Mouse (Mus musculus) neural tube, embryonic 12.5 days (tissue): ENCODE measurements at regions not wholly inside any gene's neighbourhood (a gene's known extent, or its start where the extent isn't known, plus 50 kb on each side); places are given as distances from the start of the nearest gene placed in this dataset.

Experiments
- ATAC-seq: fragments of 200-750 bp; cut with Nextera tagmentation; 2 replicates; pipeline ENCODE4 v1.8.0; 2017; ENCODE audit warnings: low read depth, mild to moderate bottlenecking, moderate TSS enrichment, moderate library complexity; ENCODE audit not compliant: low FRiP score
- H3K27ac ChIP-seq: fragments of 300-500 bp; sonication (generic); 2 replicates; pipeline ENCODE4 v1.5.1; 2016
- H3K27me3 ChIP-seq: fragments of 300-500 bp; sonication (generic); replicated peaks from 2 replicates; pipeline ENCODE4 v1.6.1; 2016; ENCODE audit warnings: mild to moderate bottlenecking
- H3K36me3 ChIP-seq: fragments of 300-500 bp; sonication (generic); 2 replicates; pipeline ENCODE4 v1.6.1; 2016; ENCODE audit warnings: mild to moderate bottlenecking
- H3K4me1 ChIP-seq: fragments of 300-500 bp; sonication (generic); 2 replicates; pipeline ENCODE4 v1.6.1; 2016
- H3K4me2 ChIP-seq: fragments of 300-500 bp; sonication (generic); replicated peaks from 2 replicates; pipeline ENCODE4 v1.6.1; 2016; ENCODE audit warnings: mild to moderate bottlenecking
- H3K4me3 ChIP-seq: fragments of 300-500 bp; sonication (generic); 2 replicates; pipeline ENCODE4 v1.5.1; 2016
- H3K9ac ChIP-seq: fragments of 300-500 bp; sonication (generic); 2 replicates; pipeline ENCODE4 v1.6.1; 2016; ENCODE audit warnings: mild to moderate bottlenecking
- H3K9me3 ChIP-seq: fragments of 300-500 bp; sonication (generic); 2 replicates; pipeline ENCODE4 v1.6.1; 2016; ENCODE audit warnings: mild to moderate bottlenecking
- WGBS: fragments of 180-500 bp; shearing (Covaris S2); methylation state at CpG from one replicate; pipeline ENCODE4 v1.1.7; 2016; 5-methylcytosine and 5-hydroxymethylcytosine counted together

DNA sequence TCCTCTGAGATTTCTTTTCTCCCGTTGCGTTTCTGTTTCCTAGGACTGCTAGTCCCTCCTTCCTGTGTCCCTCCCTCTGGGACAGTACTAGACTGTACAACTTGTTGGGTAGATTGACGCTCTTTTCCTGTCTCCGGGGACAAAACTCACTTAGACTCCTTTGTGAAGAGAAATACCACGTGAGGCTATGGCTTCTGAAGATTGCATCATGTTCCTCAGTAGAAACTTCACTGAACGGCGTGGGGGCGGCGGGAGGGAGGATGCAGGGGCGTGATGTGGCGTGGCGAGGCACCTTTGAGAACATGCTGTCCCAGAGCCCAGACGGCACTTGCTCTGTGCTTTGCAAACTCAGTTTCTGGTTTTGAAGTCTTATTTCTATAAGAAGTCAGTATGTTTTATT lies 78.5 kb downstream of the Spata18 start:
- H3K4me2 ChIP-seq, result no peak overlapping the region
- no peak overlapping the region for H3K4me3 ChIP-seq
- ATAC-seq, result no peak
- no peak overlapping the region for H3K27ac ChIP-seq
- no peaks in the 10 kb centered on the region for H3K36me3 ChIP-seq
- H3K4me1 ChIP-seq, result no peaks in the 10 kb centered on the region; the same call in 1 of the 2 replicates
- no peaks in the 10 kb centered on the region for H3K27me3 ChIP-seq
- no peaks in the 10 kb centered on the region for H3K9me3 ChIP-seq
- WGBS, result 82% methylated on average over 13 of the region's 13 CpGs
- H3K9ac ChIP-seq, result no peak overlapping the region

DNA sequence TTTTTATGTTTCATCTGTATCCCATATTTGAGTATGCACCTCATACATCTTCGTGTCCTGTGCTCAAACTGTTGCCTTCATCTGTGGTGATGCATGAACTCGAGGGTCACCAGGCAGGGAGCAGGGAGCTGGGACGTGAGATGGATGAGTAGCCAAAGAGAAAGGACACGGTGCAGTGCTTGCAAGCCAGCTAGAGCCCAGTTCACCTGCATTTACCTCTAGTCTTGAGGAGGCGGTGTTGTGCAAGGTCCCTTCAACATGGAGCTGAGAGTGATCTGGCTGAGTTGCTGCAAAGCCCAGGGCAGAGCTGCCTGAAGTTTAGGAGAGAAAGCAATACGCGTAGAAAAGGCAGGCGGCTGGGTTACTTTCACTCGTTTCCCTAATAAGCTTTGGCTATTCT lies 80.2 kb downstream of the Spata18 start:
- Histone ChIP-seq H3K27me3 (no peaks in the 10 kb centered on the region), H3K36me3 (no peaks in the 10 kb centered on the region), H3K9ac (no peak overlapping the region), H3K4me1 (no peaks in the 10 kb centered on the region; the same call in 1 of the 2 replicates), H3K9me3 (no peaks in the 10 kb centered on the region), H3K4me2 (no peak overlapping the region), H3K4me3 (no peak overlapping the region), H3K27ac (no peak overlapping the region)
- ATAC-seq, result no peak
- 75% methylated on average over 9 of the region's 9 CpGs for WGBS

DNA sequence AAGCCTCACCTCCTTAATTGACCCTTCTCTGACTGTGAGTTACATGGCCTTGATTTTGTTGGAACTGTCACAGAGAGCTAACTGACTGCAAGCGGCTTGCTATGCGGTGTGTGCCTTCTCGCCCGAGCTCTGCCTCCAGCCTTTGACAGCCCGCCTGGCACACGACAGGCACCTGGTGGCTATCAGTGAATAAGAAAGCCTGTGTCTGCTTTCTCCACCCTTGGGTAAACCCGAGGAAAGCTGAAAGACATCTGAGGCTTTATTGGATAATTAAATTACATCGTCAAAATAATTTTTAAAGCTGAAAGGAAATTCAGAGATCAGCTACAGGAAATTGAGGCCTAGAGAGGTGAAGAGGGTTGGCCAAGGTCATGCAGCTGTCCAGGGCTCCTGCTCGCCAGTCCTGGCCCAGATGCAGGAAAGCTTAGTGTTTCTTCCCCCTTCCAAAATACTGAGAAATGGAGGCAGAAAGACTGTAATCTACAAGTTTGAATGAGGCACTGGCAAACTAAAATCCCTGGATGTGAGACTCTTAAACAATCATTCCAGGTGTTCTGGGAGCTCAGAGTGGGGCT lies 80.9 kb downstream of the Spata18 start:
- 63% methylated on average over 9 of the region's 9 CpGs for WGBS
- no peaks in the 10 kb centered on the region for H3K36me3 ChIP-seq
- no peak overlapping the region for H3K4me3 ChIP-seq
- H3K27ac ChIP-seq, result no peak overlapping the region
- H3K4me2 ChIP-seq, result no peak overlapping the region
- no peaks in the 10 kb centered on the region for H3K9me3 ChIP-seq
- H3K27me3 ChIP-seq, result no peaks in the 10 kb centered on the region
- ATAC-seq, result no peak
- no peak overlapping the region for H3K9ac ChIP-seq
- no peaks in the 10 kb centered on the region; the same call in 1 of the 2 replicates for H3K4me1 ChIP-seq

DNA sequence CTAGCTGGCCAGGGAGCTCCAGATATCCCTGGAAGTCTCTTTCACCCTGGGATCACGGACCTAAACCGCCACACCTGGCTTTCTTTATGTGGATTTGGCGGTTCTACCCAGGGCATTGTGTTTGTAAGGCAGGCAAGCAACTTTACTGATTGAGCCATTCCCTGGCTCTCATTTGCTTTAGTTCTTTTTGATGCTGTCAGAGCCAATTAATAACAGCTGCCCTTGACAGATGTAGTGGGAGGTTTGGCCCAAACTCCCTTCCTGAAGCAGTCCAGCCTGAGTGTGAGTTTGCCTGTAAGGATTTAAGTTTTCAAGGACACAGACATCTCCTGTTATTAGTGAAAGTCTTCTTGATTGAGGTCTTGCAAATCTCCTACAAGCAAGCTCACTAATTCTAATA lies 89.6 kb downstream of the Spata18 start:
- WGBS, result 76% methylated on average over 3 of the region's 3 CpGs
- no peaks in the 10 kb centered on the region for H3K27me3 ChIP-seq
- no peaks in the 10 kb centered on the region for H3K36me3 ChIP-seq
- H3K4me1 ChIP-seq, result no peaks in the 10 kb centered on the region
- no peak for ATAC-seq
- no peak overlapping the region for H3K4me3 ChIP-seq
- H3K9ac ChIP-seq, result no peak overlapping the region
- H3K9me3 ChIP-seq, result no peaks in the 10 kb centered on the region
- H3K4me2 ChIP-seq, result no peak overlapping the region
- H3K27ac ChIP-seq, result no peak overlapping the region

GRCm38 (mm10) chr5:73741441-73741840 lies 90.3 kb downstream of the Spata18 start:
- Histone ChIP-seq H3K4me2 (no peak overlapping the region), H3K4me1 (no peaks in the 10 kb centered on the region), H3K27me3 (no peaks in the 10 kb centered on the region), H3K27ac (no peak overlapping the region), H3K4me3 (no peak overlapping the region), H3K9ac (no peak overlapping the region), H3K36me3 (no peaks in the 10 kb centered on the region), H3K9me3 (no peaks in the 10 kb centered on the region)
- 85% methylated on average over 11 of the region's 11 CpGs for WGBS
- ATAC-seq, result no peak

GRCm38 (mm10) chr5:73743953-73744352 lies 92.8 kb downstream of the Spata18 start:
- H3K9me3 ChIP-seq, result no peaks in the 10 kb centered on the region
- no peaks in the 10 kb centered on the region for H3K27me3 ChIP-seq
- H3K9ac ChIP-seq, result no peak overlapping the region
- no peak overlapping the region for H3K4me3 ChIP-seq
- no peaks in the 10 kb centered on the region for H3K4me1 ChIP-seq
- H3K27ac ChIP-seq, result no peak overlapping the region
- no peak for ATAC-seq
- no peak overlapping the region for H3K4me2 ChIP-seq
- 89% methylated on average over 1 of the region's 1 CpGs for WGBS
- no peaks in the 10 kb centered on the region for H3K36me3 ChIP-seq

- Histone ChIP-seq H3K4me1 (no peaks in the 10 kb centered on the region), H3K36me3 (no peaks in the 10 kb centered on the region), H3K4me3 (no peak overlapping the region), H3K9me3 (no peaks in the 10 kb centered on the region), H3K9ac (no peak overlapping the region), H3K27me3 (no peaks in the 10 kb centered on the region), H3K4me2 (no peak overlapping the region), H3K27ac (no peak overlapping the region)
- 87% methylated on average over 4 of the region's 4 CpGs for WGBS
- ATAC-seq, result no peak
Measured at GRCm38 (mm10) chr5:73749791-73750190, 98.6 kb downstream of the Spata18 start.

DNA sequence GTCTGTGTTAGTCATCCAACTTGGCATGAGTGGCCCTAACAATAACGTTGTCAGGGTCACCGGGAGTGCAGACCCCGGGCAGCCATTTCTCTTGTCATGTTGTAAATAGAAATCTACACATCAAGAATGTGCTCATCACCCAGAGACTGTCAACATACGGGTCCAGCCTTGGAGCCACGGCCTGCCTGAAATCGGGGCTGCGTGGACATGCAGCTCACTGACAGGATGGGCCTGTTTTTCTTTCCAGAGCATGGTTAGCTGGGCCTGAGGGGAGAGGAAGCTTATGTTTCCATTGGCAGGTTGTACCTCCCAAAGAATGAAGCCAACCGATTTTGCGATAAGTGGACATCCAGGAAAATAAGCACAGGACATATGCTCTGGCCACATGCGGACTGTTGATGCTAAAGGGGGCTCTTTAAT lies 101.1 kb downstream of the Spata18 start:
- no peaks in the 10 kb centered on the region for H3K27me3 ChIP-seq
- no peak overlapping the region for H3K9ac ChIP-seq
- no peak overlapping the region for H3K4me2 ChIP-seq
- H3K27ac ChIP-seq, result no peak overlapping the region
- no peaks in the 10 kb centered on the region for H3K36me3 ChIP-seq
- H3K9me3 ChIP-seq, result no peaks in the 10 kb centered on the region
- H3K4me1 ChIP-seq, result no peaks in the 10 kb centered on the region
- WGBS, result 81% methylated on average over 10 of the region's 10 CpGs
- no peak overlapping the region for H3K4me3 ChIP-seq
- no peak for ATAC-seq

GRCm38 (mm10) chr5:73753827-73754226 lies 102.6 kb downstream of the Spata18 start:
- Histone ChIP-seq H3K4me3 (no peak overlapping the region), H3K9ac (no peak overlapping the region), H3K36me3 (no peaks in the 10 kb centered on the region), H3K4me2 (no peak overlapping the region), H3K4me1 (no peaks in the 10 kb centered on the region), H3K27ac (no peak overlapping the region), H3K27me3 (no peaks in the 10 kb centered on the region), H3K9me3 (no peaks in the 10 kb centered on the region)
- ATAC-seq, result no peak
- 67% methylated on average over 7 of the region's 7 CpGs for WGBS

GRCm38 (mm10) chr5:73758534-73758933 lies 107.4 kb downstream of the Spata18 start:
- H3K4me3 ChIP-seq, result no peak overlapping the region
- 87% methylated on average over 6 of the region's 6 CpGs for WGBS
- no peak overlapping the region for H3K9ac ChIP-seq
- no peak overlapping the region for H3K4me2 ChIP-seq
- no peak overlapping the region for H3K27ac ChIP-seq
- no peaks in the 10 kb centered on the region for H3K27me3 ChIP-seq
- no peaks in the 10 kb centered on the region for H3K36me3 ChIP-seq
- no peaks in the 10 kb centered on the region for H3K9me3 ChIP-seq
- ATAC-seq, result no peak
- H3K4me1 ChIP-seq, result no peaks in the 10 kb centered on the region

DNA sequence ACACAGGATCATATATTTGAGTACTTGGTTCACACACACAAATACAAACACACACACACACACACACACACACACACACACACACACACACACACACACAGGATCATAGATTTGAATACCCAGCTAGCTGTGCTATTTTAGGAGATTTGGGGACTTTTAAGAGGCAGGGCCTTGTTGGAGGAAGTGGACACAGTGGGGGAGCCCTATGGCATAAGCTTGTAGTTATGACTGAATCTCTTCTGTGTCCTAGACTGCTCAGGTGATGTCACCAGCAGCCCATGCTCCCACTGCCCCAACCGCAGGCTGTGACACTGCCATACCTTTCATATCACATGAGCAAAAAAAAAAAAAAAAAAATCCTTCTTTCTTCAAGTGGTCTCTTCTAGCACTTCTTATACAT lies 110.1 kb downstream of the Spata18 start:
- ATAC-seq, result no peak
- Histone ChIP-seq H3K4me1 (no peaks in the 10 kb centered on the region), H3K27me3 (no peaks in the 10 kb centered on the region), H3K4me2 (no peak overlapping the region), H3K9me3 (no peaks in the 10 kb centered on the region), H3K9ac (no peak overlapping the region), H3K4me3 (no peak overlapping the region), H3K27ac (no peak overlapping the region), H3K36me3 (no peaks in the 10 kb centered on the region)
- 81% methylated on average over 1 of the region's 1 CpGs for WGBS

DNA sequence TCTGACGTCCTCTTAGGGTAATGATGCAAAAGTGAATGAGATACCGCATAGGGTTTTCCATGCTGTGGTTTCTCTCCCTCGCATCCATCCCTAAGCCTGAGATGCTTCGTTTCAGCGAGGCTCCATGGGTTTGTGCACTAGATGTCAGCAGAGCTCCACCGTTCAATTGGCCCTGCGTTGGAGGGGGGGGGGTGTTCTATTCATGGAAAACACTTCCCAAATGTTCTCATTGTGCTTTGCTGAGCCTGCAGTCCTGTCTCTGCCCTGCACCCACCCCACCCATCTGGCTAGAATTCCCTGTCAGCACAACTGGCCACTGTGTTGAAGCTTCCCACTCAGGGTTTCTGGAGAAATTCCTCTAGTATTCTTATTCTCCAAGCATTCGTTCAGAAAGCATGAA lies 110.5 kb downstream of the Spata18 start:
- no peaks in the 10 kb centered on the region for H3K36me3 ChIP-seq
- no peaks in the 10 kb centered on the region for H3K9me3 ChIP-seq
- H3K27ac ChIP-seq, result no peak overlapping the region
- no peak overlapping the region for H3K4me2 ChIP-seq
- no peaks in the 10 kb centered on the region for H3K27me3 ChIP-seq
- H3K9ac ChIP-seq, result no peak overlapping the region
- ATAC-seq, result no peak
- H3K4me1 ChIP-seq, result no peaks in the 10 kb centered on the region
- 34% methylated on average over 8 of the region's 8 CpGs for WGBS
- H3K4me3 ChIP-seq, result no peak overlapping the region

DNA sequence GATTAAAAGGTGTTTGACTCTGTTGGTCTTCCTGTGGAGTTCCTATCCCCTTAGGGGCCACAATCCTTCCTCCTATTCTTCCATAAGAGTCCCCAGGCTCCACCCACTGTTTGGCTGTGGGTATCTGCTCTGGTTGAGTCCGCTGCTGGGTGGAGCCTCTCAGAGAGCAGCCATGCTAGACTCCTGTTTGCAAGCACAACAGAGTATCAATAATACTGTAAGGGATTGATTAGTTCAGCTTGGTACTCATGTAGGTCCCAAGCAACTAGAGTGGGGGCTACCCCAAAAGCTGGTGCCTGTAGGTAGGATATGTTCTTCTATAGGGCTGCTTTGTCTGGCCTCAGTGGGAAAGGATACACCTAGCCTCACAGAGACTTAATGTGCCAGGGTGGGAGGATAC lies 113.0 kb downstream of the Spata18 start:
- Histone ChIP-seq H3K9me3 (no peaks in the 10 kb centered on the region), H3K4me1 (no peaks in the 10 kb centered on the region), H3K4me2 (no peak overlapping the region), H3K4me3 (no peak overlapping the region), H3K9ac (no peak overlapping the region), H3K27ac (no peak overlapping the region), H3K27me3 (no peaks in the 10 kb centered on the region), H3K36me3 (no peaks in the 10 kb centered on the region)
- no peak for ATAC-seq
- 82% methylated on average over 1 of the region's 1 CpGs for whole genome bisulfite sequencing
